Mouse (Mus musculus) heart, embryonic 12.5 days (tissue): ENCODE data around the gene Eif3a. TPM values are rescaled to one million over a fixed set of nuclear protein-coding genes. Genes with fewer than 3 reads are reported as not detected.

Source experiments
- ATAC-seq: fragments of 200-750 bp; cut with Nextera tagmentation; 2 replicates; pipeline ENCODE4 v1.8.0; 2017; ENCODE audit warnings: moderate TSS enrichment, moderate library complexity; ENCODE audit not compliant: insufficient number of reproducible peaks, low FRiP score
- H3K27ac ChIP-seq: fragments of 300-500 bp; sonication (generic); 2 replicates; pipeline ENCODE4 v1.5.1; 2016; ENCODE audit warnings: mild to moderate bottlenecking, moderate library complexity; ENCODE audit not compliant: poor library complexity, severe bottlenecking
- H3K27me3 ChIP-seq: fragments of 300-500 bp; sonication (generic); replicated peaks from 2 replicates; pipeline ENCODE4 v1.6.1; 2016; ENCODE audit warnings: mild to moderate bottlenecking, moderate library complexity
- H3K36me3 ChIP-seq: fragments of 300-500 bp; sonication (generic); 2 replicates; pipeline ENCODE4 v1.6.1; 2016; ENCODE audit warnings: mild to moderate bottlenecking, moderate library complexity
- H3K4me1 ChIP-seq: fragments of 300-500 bp; sonication (generic); replicated peaks from 2 replicates; pipeline ENCODE4 v1.6.1; 2016; ENCODE audit warnings: mild to moderate bottlenecking
- H3K4me2 ChIP-seq: fragments of 300-500 bp; sonication (generic); 2 replicates; pipeline ENCODE4 v1.6.1; 2016; ENCODE audit warnings: mild to moderate bottlenecking, moderate library complexity
- H3K4me3 ChIP-seq: fragments of 300-500 bp; sonication (generic); 2 replicates; pipeline ENCODE4 v1.5.1; 2016; ENCODE audit warnings: mild to moderate bottlenecking
- H3K9ac ChIP-seq: fragments of 300-500 bp; sonication (generic); 2 replicates; pipeline ENCODE4 v1.6.1; 2016; ENCODE audit warnings: mild to moderate bottlenecking, moderate library complexity
- H3K9me3 ChIP-seq: fragments of 300-500 bp; sonication (generic); replicated peaks from 2 replicates; pipeline ENCODE4 v1.6.1; 2016; ENCODE audit warnings: mild to moderate bottlenecking, moderate library complexity
- WGBS: fragments of 180-500 bp; shearing (Covaris S2); methylation state at CpG from one replicate; pipeline ENCODE4 v1.1.7; 2016; 5-methylcytosine and 5-hydroxymethylcytosine counted together
- microRNA-seq: library from miRNA; unstranded; fragments of <30 nt; microRNA quantifications from one replicate; pipeline ENCODE4, GENCODE M21; 2017
- polyA plus RNA-seq: library from polyadenylated mRNA; unstranded; fragments of >200 nt; fragmentation: Nextera tagmentation; extraction: Ambion mirVana; gene quantifications from 2 replicates; pipeline ENCODE4 v1.2.1, GENCODE M21; 2016

Gene Eif3a
- polyA plus RNA-seq, 1 experiment from 2014 or later, result 124 TPM

DNA sequence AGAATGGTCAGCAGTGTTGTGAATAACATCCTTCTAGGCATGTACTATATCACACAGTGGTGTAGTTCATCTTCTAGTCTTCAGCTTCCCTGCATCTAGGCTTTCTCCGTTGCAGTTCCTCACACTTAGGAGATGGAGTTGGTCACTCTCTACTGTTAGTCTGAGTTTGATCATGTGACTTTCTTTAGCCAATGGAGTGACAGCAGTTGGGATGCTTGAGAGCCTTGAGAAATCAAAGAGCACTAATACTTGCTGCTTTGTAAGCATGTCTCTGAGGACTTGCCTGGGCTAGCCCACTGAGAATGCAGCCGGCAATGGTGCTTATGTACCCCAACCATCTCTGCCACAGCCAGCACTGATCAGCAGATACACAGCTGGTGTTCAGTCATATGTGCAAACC, 77.9 kb downstream of the Eif3a start:
- Histone ChIP-seq H3K4me2 (no peak overlapping the region), H3K9ac (no peak overlapping the region), H3K36me3 (no peaks in the 10 kb centered on the region)

More for the DNA sequence above, 77.9 kb downstream of the Eif3a start:
- H3K27me3 ChIP-seq, result no peaks in the 10 kb centered on the region
- no peaks in the 10 kb centered on the region for H3K4me1 ChIP-seq
- no peak overlapping the region for H3K27ac ChIP-seq
- no peaks in the 10 kb centered on the region for H3K9me3 ChIP-seq
- 70% methylated on average over 2 of the region's 2 CpGs for WGBS
- ATAC-seq, result no peak
- no peak overlapping the region for H3K4me3 ChIP-seq

Small RNA genes lying within 50 kb of the gene (microRNA-seq; reads per million reads assigned to microRNA genes)
- not detected for gene mmu-mir-3084-1

Other genes starting within 250 kb of the Eif3a start
- gene Cacul1, start 209.6 kb downstream of the Eif3a start, polyA plus RNA-seq, result 23.5 and 27.8 TPM in 2 replicates
- gene Nanos1, start 34.7 kb downstream of the Eif3a start, polyA plus RNA-seq, result 1.5 and 2.1 TPM in 2 replicates
- 22.3 and 25.9 TPM in 2 replicates for gene Fam45a, start 20.9 kb upstream of the Eif3a start, polyA plus RNA-seq
- gene Sfxn4, start 70.8 kb upstream of the Eif3a start, polyA plus RNA-seq, result 7.2 and 7.4 TPM in 2 replicates
- 176 TPM in 2 replicates for gene Prdx3, start 83.9 kb upstream of the Eif3a start, polyA plus RNA-seq
- 4.7 and 5.1 TPM in 2 replicates for gene Grk5, start 99.1 kb upstream of the Eif3a start, polyA plus RNA-seq